Mouse (Mus musculus) urinary bladder, postnatal 10 days (tissue): ENCODE measurements around the gene 4930544D05Rik.

Experiments used
- DNase-seq: peaks from one replicate; pipeline ENCODE4 v3.0.0; 2022; ENCODE audit warnings: low spot score

4930544D05Rik gene

GRCm38 (mm10) chr11:70643051-70643450 is 27.4 kb downstream of the 4930544D05Rik start:
- DNase-seq: no peak

GRCm38 (mm10) chr11:70644564-70645103 is 29.0 kb downstream of the 4930544D05Rik start:
- DNase-seq: no peak

GRCm38 (mm10) chr11:70645461-70646258 is 30.0 kb downstream of the 4930544D05Rik start:
- DNase-seq: no peak

- DNase-seq: no peak
Observed at GRCm38 (mm10) chr11:70646259-70646555, 30.6 kb downstream of the 4930544D05Rik start.

GRCm38 (mm10) chr11:70646691-70647650 is 31.3 kb downstream of the 4930544D05Rik start, which contains the start of the genes Rnf167 and Slc25a11:
TSS of gene Rnf167 (plus strand) at chr11:70647235.
TSS of gene Slc25a11 (minus strand) at chr11:70647479.
- peak; percentile 85 for DNase-seq

- DNase-seq: no peak
Observed at GRCm38 (mm10) chr11:70647716-70648420, 32.2 kb downstream of the 4930544D05Rik start.

- DNase-seq: no peak
Observed at GRCm38 (mm10) chr11:70648512-70648911, 32.9 kb downstream of the 4930544D05Rik start.

- no peak for DNase-seq
Observed at GRCm38 (mm10) chr11:70649185-70649734, 33.6 kb downstream of the 4930544D05Rik start.

GRCm38 (mm10) chr11:70650322-70651175 is 34.9 kb downstream of the 4930544D05Rik start:
- DNase-seq: no peak

GRCm38 (mm10) chr11:70651391-70651790 is 35.7 kb downstream of the 4930544D05Rik start:
- no peak for DNase-seq

GRCm38 (mm10) chr11:70652029-70652883 is 36.6 kb downstream of the 4930544D05Rik start:
- DNase-seq: no peak

- no peak for DNase-seq
Observed at GRCm38 (mm10) chr11:70652884-70653344, 37.3 kb downstream of the 4930544D05Rik start.

GRCm38 (mm10) chr11:70653345-70654197 is 37.9 kb downstream of the 4930544D05Rik start:
- DNase-seq: no peak

GRCm38 (mm10) chr11:70654198-70654922 is 38.7 kb downstream of the 4930544D05Rik start, which contains the start of gene Pfn1:
TSS of gene Pfn1 (minus strand) at chr11:70654644.
- peak; percentile 47 for DNase-seq

GRCm38 (mm10) chr11:70654923-70655570 is 39.4 kb downstream of the 4930544D05Rik start:
- DNase-seq: peak; percentile 53

GRCm38 (mm10) chr11:70655571-70656455 is 40.2 kb downstream of the 4930544D05Rik start:
- no peak for DNase-seq
